Mouse (Mus musculus): ENCODE data around the gene Abcb8. TPM values are rescaled to one million over a fixed set of nuclear protein-coding genes. Genes with fewer than 3 reads are reported as not detected.
"Not testable (repeated sequence)": the region's sequence is repeated elsewhere in the genome, so short reads cannot be mapped to it uniquely, and the experiment has no call there.

Abcb8 gene
- polyA plus RNA-seq, 1 experiment from 2014 or later, result 37.1 TPM

DNA sequence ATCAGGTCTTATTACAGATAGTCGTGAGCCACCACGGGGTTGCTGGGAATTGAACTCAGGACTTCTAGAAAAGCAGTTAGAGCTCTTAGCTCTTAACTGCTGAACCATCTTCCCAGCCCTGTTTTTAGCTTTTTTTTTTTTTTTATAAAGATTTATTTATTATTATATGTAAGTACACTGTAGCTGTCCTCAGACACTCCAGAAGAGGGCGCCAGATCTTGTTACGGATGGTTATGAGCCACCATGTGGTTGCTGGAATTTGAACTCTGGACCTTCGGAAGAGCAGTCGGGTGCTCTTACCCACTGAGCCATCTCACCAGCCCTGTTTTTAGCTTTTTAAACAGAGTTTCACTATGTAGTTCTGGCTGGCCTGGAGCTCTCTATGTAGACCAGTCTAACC is 2.8 kb downstream of the Abcb8 start:
- not testable (repeated sequence) for H3K9me3 ChIP-seq (replicated peaks; ENCODE audit: control insufficient read depth, low read length); H3K4me3 ChIP-seq (ENCODE audit: low read depth, low read length); H3K27me3 ChIP-seq (replicated peaks; ENCODE audit: control insufficient read depth, insufficient read depth, low read length); H3K9ac ChIP-seq (ENCODE audit: low read length); DNase-seq (ENCODE audit: low spot score); H3K4me2 ChIP-seq (ENCODE audit: low read length); H3K4me1 ChIP-seq (ENCODE audit: control insufficient read depth, insufficient read depth, low read length); ATAC-seq; H3K27ac ChIP-seq (ENCODE audit: low read depth, low read length)
- 0 out of 2 replicates have a peak, but pooled peaks cover 12% of the 10 kb centered on the region for H3K36me3 ChIP-seq (ENCODE audit: control insufficient read depth, insufficient read depth, low read length)
- WGBS, result 94% methylated on average over 6 of the region's 6 CpGs

DNA sequence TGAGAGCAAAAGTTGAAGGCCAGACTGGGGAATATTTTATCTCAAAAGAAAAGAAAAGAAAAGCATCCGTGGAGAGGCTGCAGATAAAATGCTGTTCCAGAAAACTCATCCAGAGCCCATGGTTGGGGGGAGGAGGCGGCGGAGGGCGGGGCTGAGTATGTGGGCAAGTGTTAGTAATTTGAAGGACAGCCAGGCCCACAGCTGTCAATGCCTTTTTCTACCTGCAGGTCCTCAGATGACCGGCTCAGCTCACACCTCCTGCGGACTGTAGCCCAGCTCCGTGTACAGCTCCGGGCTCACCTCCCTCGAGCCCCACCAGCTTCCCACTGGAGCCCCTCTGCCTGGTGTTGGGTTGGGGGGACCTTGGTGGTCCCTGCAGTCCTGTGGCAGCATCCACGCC is 6.2 kb downstream of the Abcb8 start:
- H3K4me2 ChIP-seq (ENCODE audit: low read length), result no peak overlapping the region
- DNase-seq (ENCODE audit: low spot score) (no peak), ATAC-seq (no peak)
- H3K27me3 ChIP-seq (replicated peaks; ENCODE audit: control insufficient read depth, insufficient read depth, low read length), result no peaks in the 10 kb centered on the region
- H3K36me3 ChIP-seq (ENCODE audit: control insufficient read depth, insufficient read depth, low read length), result peaks cover 38% of the 10 kb centered on the region; the same call in 1 of the 2 replicates
- no peak overlapping the region for H3K27ac ChIP-seq (ENCODE audit: low read depth, low read length)
- no peak overlapping the region for H3K9ac ChIP-seq (ENCODE audit: low read length)
- no peak overlapping the region for H3K4me3 ChIP-seq (ENCODE audit: low read depth, low read length)
- H3K4me1 ChIP-seq (ENCODE audit: control insufficient read depth, insufficient read depth, low read length), result no peaks in the 10 kb centered on the region
- 86% methylated on average over 10 of the region's 10 CpGs for WGBS
- H3K9me3 ChIP-seq (replicated peaks; ENCODE audit: control insufficient read depth, low read length), result no peaks in the 10 kb centered on the region

DNA sequence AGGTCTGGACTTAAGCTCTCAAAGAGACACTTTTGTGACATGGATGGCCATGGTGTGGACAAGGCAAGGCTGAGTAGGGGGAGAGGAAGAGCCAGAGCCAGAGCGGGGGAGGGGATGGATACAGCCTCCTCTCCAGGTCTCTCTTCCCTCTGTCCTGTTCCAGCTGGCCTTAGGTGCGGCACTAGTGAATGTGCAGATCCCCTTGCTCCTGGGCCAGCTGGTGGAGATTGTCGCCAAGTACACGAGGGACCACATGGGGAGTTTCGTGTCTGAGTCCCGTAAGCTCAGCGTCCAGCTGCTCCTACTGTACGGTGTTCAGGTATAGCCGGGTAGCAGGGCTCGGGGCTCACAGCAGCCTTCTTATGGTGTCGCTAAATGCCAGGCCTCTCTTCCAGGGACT is 6.9 kb downstream of the Abcb8 start:
- Histone ChIP-seq H3K4me3 (ENCODE audit: low read depth, low read length) (no peak overlapping the region), H3K27ac (ENCODE audit: low read depth, low read length) (no peak overlapping the region), H3K27me3 (replicated peaks; ENCODE audit: control insufficient read depth, insufficient read depth, low read length) (no peaks in the 10 kb centered on the region), H3K9me3 (replicated peaks; ENCODE audit: control insufficient read depth, low read length) (no peaks in the 10 kb centered on the region), H3K36me3 (ENCODE audit: control insufficient read depth, insufficient read depth, low read length) (peaks cover 38% of the 10 kb centered on the region; the same call in 1 of the 2 replicates), H3K4me2 (ENCODE audit: low read length) (no peak overlapping the region), H3K9ac (ENCODE audit: low read length) (no peak overlapping the region), H3K4me1 (ENCODE audit: control insufficient read depth, insufficient read depth, low read length) (no peaks in the 10 kb centered on the region)
- ATAC-seq (no peak), DNase-seq (ENCODE audit: low spot score) (no peak)
- 87% methylated on average over 11 of the region's 11 CpGs for WGBS

DNA sequence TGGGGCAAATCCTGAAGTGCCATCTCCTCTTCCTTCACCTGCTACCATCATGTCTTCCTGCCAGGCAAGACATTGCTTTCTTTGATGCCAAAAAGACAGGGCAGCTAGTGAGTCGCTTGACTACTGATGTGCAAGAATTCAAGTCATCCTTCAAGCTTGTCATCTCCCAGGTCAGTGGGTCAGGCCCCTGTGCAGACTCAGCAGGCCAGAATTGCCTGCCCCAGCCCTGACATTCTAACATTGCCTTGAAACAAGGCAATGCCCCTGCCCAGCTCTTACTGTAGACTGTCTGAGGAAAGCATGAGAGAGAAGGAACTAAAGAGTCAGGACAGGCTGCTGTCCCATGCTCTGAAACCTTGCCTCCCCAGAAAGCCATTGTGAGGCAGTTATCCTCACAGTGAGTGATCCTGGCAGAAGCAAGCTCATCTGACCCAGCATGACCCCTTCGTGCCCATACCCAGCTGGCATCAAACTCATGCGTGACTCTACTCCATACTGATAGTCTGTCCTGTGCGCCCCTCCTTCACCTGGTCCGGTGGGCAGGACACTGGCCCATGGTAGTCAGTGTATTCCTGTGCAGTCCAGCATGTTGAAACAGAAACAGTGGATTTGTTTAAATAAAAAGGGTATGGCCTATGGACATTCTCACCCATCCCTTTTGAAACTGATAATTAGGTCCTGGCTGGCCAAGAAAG is 7.6 kb downstream of the Abcb8 start:
- no peak for ATAC-seq
- H3K27me3 ChIP-seq (replicated peaks; ENCODE audit: control insufficient read depth, insufficient read depth, low read length), result no peaks in the 10 kb centered on the region
- H3K27ac ChIP-seq (ENCODE audit: low read depth, low read length), result no peak overlapping the region
- H3K4me1 ChIP-seq (ENCODE audit: control insufficient read depth, insufficient read depth, low read length), result no peaks in the 10 kb centered on the region
- H3K36me3 ChIP-seq (ENCODE audit: control insufficient read depth, insufficient read depth, low read length), result peaks cover 38% of the 10 kb centered on the region
- DNase-seq (ENCODE audit: low spot score), result no peak
- H3K9me3 ChIP-seq (replicated peaks; ENCODE audit: control insufficient read depth, low read length), result no peaks in the 10 kb centered on the region
- no peak overlapping the region for H3K4me2 ChIP-seq (ENCODE audit: low read length)
- no peak overlapping the region for H3K4me3 ChIP-seq (ENCODE audit: low read depth, low read length)
- WGBS, result 94% methylated on average over 5 of the region's 5 CpGs
- no peak overlapping the region for H3K9ac ChIP-seq (ENCODE audit: low read length)

DNA sequence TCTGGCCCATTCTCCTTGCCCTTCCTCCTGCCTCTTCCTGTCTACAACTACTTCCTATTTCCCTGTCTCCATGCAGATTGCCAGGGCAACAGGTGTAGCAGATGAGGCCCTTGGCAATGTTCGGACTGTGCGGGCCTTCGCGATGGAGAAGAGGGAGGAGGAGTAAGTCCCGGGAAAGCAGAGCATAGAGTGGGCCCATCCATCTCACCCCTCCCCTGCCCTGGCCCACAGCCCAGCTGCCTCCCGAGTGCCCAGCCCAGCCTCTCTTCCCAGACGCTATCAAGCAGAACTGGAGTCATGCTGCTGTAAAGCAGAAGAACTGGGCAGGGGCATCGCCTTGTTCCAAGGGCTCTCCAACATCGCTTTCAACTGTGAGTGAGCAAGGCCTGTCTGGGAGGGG is 8.5 kb downstream of the Abcb8 start:
- H3K27ac ChIP-seq (ENCODE audit: low read depth, low read length), result no peak overlapping the region
- WGBS, result 74% methylated on average over 9 of the region's 9 CpGs
- no peak overlapping the region for H3K9ac ChIP-seq (ENCODE audit: low read length)
- H3K4me1 ChIP-seq (ENCODE audit: control insufficient read depth, insufficient read depth, low read length), result no peaks in the 10 kb centered on the region
- no peak overlapping the region for H3K4me2 ChIP-seq (ENCODE audit: low read length)
- H3K27me3 ChIP-seq (replicated peaks; ENCODE audit: control insufficient read depth, insufficient read depth, low read length), result no peaks in the 10 kb centered on the region
- no peaks in the 10 kb centered on the region for H3K9me3 ChIP-seq (replicated peaks; ENCODE audit: control insufficient read depth, low read length)
- H3K4me3 ChIP-seq (ENCODE audit: low read depth, low read length), result no peak overlapping the region
- H3K36me3 ChIP-seq (ENCODE audit: control insufficient read depth, insufficient read depth, low read length), result peaks cover 45% of the 10 kb centered on the region
- DNase-seq (ENCODE audit: low spot score) (no peak), ATAC-seq (no peak)

DNA sequence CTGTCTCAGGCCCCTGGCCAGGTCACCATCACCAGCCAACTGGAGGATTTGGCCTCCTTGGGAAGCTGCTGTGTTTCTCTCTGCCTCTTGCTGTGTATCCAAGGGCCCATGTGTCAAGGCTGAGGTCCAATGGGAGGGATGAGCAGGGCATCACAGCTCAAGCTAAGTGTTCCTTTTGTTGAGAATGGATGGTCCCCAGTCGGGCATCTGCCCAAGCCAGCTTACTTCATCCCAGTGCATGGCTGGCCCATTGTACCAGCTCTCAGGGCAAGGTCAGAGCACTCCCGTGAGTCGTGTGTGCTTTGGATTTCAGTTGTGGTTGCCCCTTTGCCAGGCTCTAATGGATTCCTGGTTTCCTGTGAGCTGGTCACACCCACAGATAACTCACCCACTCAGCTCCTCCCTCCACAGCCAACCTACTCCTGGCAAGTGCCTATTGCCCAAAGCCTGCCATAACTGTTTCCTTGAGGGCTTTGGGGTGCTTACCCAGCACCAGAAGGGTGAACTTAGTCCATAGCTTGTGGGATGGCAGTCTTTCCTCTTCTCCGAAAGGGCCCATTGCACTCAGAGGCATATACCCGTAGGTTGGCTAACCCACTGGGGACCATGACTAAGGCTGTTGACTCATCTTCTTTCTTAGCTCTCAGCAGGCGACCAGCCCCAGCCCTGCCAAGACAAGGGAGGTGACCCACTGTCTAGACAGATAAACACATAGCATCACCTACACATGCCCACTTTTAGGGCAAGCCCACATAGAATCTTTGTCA is 11.3 kb downstream of the Abcb8 start:
- H3K9me3 ChIP-seq (replicated peaks; ENCODE audit: control insufficient read depth, low read length), result no peaks in the 10 kb centered on the region
- H3K9ac ChIP-seq (ENCODE audit: low read length), result no peak overlapping the region
- DNase-seq (ENCODE audit: low spot score) (no peak), ATAC-seq (no peak)
- no peaks in the 10 kb centered on the region for H3K27me3 ChIP-seq (replicated peaks; ENCODE audit: control insufficient read depth, insufficient read depth, low read length)
- no peak overlapping the region for H3K4me2 ChIP-seq (ENCODE audit: low read length)
- 86% methylated on average over 6 of the region's 6 CpGs for whole genome bisulfite sequencing
- H3K36me3 ChIP-seq (ENCODE audit: control insufficient read depth, insufficient read depth, low read length), result peaks cover 49% of the 10 kb centered on the region
- H3K4me1 ChIP-seq (ENCODE audit: control insufficient read depth, insufficient read depth, low read length), result no peaks in the 10 kb centered on the region
- no peak overlapping the region for H3K27ac ChIP-seq (ENCODE audit: low read depth, low read length)
- no peak overlapping the region for H3K4me3 ChIP-seq (ENCODE audit: low read depth, low read length)

DNA sequence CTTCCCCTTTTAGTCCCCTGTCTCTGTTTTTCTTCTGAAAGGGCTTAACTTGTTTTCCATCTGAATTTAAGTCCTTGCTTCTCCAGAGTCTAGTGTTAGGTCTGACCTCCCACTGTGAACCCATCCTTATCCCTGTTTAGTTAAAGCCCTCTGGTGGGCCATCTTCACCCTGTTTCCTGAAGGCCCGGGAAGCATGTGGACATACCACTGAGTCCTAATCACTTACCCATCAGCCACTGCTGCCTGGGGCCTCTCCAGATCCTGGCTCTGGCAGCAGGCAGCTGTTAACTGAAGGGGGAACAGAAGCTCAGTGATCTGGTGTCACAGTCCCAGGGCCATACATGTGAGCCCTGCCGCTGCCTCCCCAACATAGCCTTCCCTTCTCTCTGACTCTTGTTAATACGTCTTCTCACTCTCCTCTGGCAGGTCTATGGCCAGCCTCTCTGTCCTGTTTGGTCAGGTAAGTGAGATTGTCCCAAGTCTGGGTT is 12.0 kb downstream of the Abcb8 start:
- H3K4me2 ChIP-seq (ENCODE audit: low read length), result no peak overlapping the region
- H3K4me3 ChIP-seq (ENCODE audit: low read depth, low read length), result no peak overlapping the region
- H3K27ac ChIP-seq (ENCODE audit: low read depth, low read length), result no peak overlapping the region
- DNase-seq (ENCODE audit: low spot score), result no peak
- peaks cover 45% of the 10 kb centered on the region for H3K36me3 ChIP-seq (ENCODE audit: control insufficient read depth, insufficient read depth, low read length)
- 76% methylated on average over 3 of the region's 3 CpGs for WGBS
- ATAC-seq, result no peak
- H3K9ac ChIP-seq (ENCODE audit: low read length), result no peak overlapping the region
- no peaks in the 10 kb centered on the region for H3K27me3 ChIP-seq (replicated peaks; ENCODE audit: control insufficient read depth, insufficient read depth, low read length)
- H3K4me1 ChIP-seq (ENCODE audit: control insufficient read depth, insufficient read depth, low read length), result no peaks in the 10 kb centered on the region
- no peaks in the 10 kb centered on the region for H3K9me3 ChIP-seq (replicated peaks; ENCODE audit: control insufficient read depth, low read length)

DNA sequence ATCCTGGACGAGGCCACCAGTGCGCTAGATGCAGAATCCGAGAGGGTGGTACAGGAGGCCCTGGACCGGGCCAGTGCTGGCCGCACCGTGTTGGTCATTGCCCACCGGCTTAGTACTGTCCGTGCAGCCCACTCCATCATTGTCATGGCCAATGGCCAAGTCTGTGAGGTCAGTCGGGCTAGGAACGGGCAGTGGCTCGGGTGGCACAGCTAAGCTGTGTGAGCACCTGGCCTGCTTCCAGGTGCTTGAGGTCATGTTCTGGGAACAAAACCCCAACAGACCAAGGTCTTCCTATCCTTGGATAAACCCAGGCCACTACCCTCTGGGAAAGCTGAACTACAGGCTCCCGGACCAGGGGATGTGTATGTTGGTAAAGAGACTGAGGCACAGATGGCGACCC is 15.2 kb downstream of the Abcb8 start:
- no peaks in the 10 kb centered on the region for H3K9me3 ChIP-seq (replicated peaks; ENCODE audit: control insufficient read depth, low read length)
- H3K27ac ChIP-seq (ENCODE audit: low read depth, low read length), result no peak overlapping the region
- WGBS, result 91% methylated on average over 13 of the region's 13 CpGs
- no peak for DNase-seq (ENCODE audit: low spot score)
- no peak overlapping the region for H3K4me3 ChIP-seq (ENCODE audit: low read depth, low read length)
- H3K27me3 ChIP-seq (replicated peaks; ENCODE audit: control insufficient read depth, insufficient read depth, low read length), result no peaks in the 10 kb centered on the region
- no peak overlapping the region for H3K9ac ChIP-seq (ENCODE audit: low read length)
- H3K4me1 ChIP-seq (ENCODE audit: control insufficient read depth, insufficient read depth, low read length), result no peaks in the 10 kb centered on the region
- ATAC-seq, result no peak
- no peak overlapping the region for H3K4me2 ChIP-seq (ENCODE audit: low read length)
- H3K36me3 ChIP-seq (ENCODE audit: control insufficient read depth, insufficient read depth, low read length), result peaks cover 16% of the 10 kb centered on the region

DNA sequence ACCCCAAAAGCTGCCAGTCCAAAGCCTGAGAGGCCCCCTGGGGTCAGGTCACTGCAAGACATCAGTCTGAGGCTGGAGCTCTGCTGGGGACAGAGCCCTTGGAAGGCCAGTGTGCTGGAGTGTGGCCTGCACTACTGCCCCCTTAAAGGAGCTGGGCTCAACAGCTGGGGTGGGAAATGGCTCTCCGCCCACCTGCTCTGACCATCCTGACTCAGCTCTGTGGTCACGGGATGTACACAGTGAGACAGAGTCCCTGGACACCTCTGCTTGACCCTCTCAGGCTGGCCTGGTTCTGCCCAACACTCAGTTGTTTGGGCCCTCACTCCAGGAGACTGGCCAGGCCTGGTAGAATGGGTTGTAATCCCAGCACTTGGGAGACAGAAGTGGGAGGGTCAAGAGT is 16.0 kb downstream of the Abcb8 start:
- H3K4me1 ChIP-seq (ENCODE audit: control insufficient read depth, insufficient read depth, low read length), result no peaks in the 10 kb centered on the region
- no peak overlapping the region for H3K9ac ChIP-seq (ENCODE audit: low read length)
- H3K27ac ChIP-seq (ENCODE audit: low read depth, low read length), result no peak overlapping the region
- ATAC-seq (no peak), DNase-seq (ENCODE audit: low spot score) (no peak)
- H3K27me3 ChIP-seq (replicated peaks; ENCODE audit: control insufficient read depth, insufficient read depth, low read length), result no peaks in the 10 kb centered on the region
- H3K4me3 ChIP-seq (ENCODE audit: low read depth, low read length), result no peak overlapping the region
- H3K4me2 ChIP-seq (ENCODE audit: low read length), result no peak overlapping the region
- peaks cover 14% of the 10 kb centered on the region for H3K36me3 ChIP-seq (ENCODE audit: control insufficient read depth, insufficient read depth, low read length)
- H3K9me3 ChIP-seq (replicated peaks; ENCODE audit: control insufficient read depth, low read length), result no peaks in the 10 kb centered on the region
- WGBS, result 84% methylated on average over 2 of the region's 2 CpGs
